Mouse (Mus musculus): ENCODE data around the gene Slc36a3.

DNA sequence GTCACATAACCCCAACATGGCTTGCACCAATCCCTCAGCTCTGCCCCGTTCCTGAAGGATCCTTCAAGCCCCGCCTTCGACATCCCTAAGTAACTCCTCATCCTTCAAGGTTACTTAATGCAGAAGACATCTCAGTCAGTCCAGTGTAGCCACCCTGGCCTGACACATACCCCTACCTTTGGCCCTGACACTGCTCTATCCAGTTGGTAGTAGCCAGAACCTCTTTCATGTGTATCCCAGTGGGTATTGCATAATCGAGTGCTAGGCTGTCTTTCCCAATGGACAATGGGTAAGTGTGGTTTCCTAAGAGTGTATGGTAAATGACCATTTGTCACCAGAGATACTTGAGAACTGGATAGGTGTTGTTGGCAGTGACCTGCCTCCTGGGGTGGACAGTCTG, 27.3 kb upstream of the Slc36a3 start:
- no peak for TF ChIP-seq CTCF (IDR thresholded peaks at IDR 0.05; ENCODE audit: low read depth)
- TF ChIP-seq EP300 (optimal IDR thresholded peaks at IDR 0.05): no peak
